In genomic region chr6:145116098-145116672, GRCm38 (mm10) we compare ENCODE assay signal across 10 mouse cellular contexts. TPM values are rescaled to one million over a fixed set of nuclear protein-coding genes. Genes with fewer than 3 reads are reported as not detected.
DNase-seq lines count a peak whose midpoint lies in the region; ATAC-seq and TF ChIP-seq lines count a peak whose summit lies in the region.
"Had no signal": no experiment of that assay in that cellular context is flagged by ENCODE, and none has a peak within 500 bp of the region (broad histone marks: within the 10 kb centered on the region; RNA-seq: fewer than 3 reads in every experiment).

No protein-coding gene starts in this region.

- H3K36me3 ChIP-seq in heart, postnatal 0 days (replicated peaks; ENCODE audit: control insufficient read depth, insufficient read depth, low read length): no peaks in the 10 kb centered on the region
- H3K36me3 ChIP-seq in heart, adult 2 months (ENCODE audit: control insufficient read depth, insufficient read depth, low read length): no peaks in the 10 kb centered on the region
- H3K36me3 ChIP-seq in embryonic facial prominence, embryonic 12.5 days: no peaks in the 10 kb centered on the region
- no peaks in the 10 kb centered on the region for H3K36me3 ChIP-seq in limb, embryonic 12.5 days
- H3K36me3 ChIP-seq in stomach, postnatal 0 days (ENCODE audit: control insufficient read depth, insufficient read depth, low read length): no peaks in the 10 kb centered on the region

- intact Hi-C loops in heart, adult 2 months (cut with DNase I): no loop called here

- peak overlapping the region; percentile 25; the same call in 1 of the 2 replicates for H3K27ac ChIP-seq in heart, postnatal 0 days (ENCODE audit: low read depth)
- H3K27ac ChIP-seq in heart, adult 2 months: no peak overlapping the region
- no peak overlapping the region for H3K27ac ChIP-seq in embryonic facial prominence, embryonic 12.5 days
- peak overlapping the region; percentile 71 for H3K27ac ChIP-seq in limb, embryonic 12.5 days
- 0 out of 2 replicates have a peak overlapping the region, but pooled peaks have one; percentile 8 for H3K27ac ChIP-seq in stomach, postnatal 0 days (replicated peaks)

- H3K4me1 ChIP-seq in heart, postnatal 0 days (ENCODE audit: control insufficient read depth, insufficient read depth): peaks cover 18% of the 10 kb centered on the region
- H3K4me1 ChIP-seq in heart, adult 2 months (ENCODE audit: control insufficient read depth, insufficient read depth, low read length): peaks cover 5% of the 10 kb centered on the region
- H3K4me1 ChIP-seq in embryonic facial prominence, embryonic 12.5 days: peaks cover 13% of the 10 kb centered on the region
- H3K4me1 ChIP-seq in limb, embryonic 12.5 days (replicated peaks): peaks cover 11% of the 10 kb centered on the region
- H3K4me1 ChIP-seq in stomach, postnatal 0 days (replicated peaks; ENCODE audit: control insufficient read depth, insufficient read depth): no peaks in the 10 kb centered on the region; the same call in 1 of the 2 replicates

- DNase-seq in heart, postnatal 0 days (ENCODE audit: low spot score): no peak
- DNase-seq in heart, adult 2 months: no peak
- DNase-seq in stomach, postnatal 0 days (ENCODE audit: low spot score): peak; percentile 31
- DNase-seq in MN1 (ENCODE audit: low spot score): no peak
- DNase-seq in gastrocnemius, adult 8-10 months (ENCODE audit: low spot score in 2 of 2): no peak
- no peak for DNase-seq in gastrocnemius, postnatal 4 days (ENCODE audit: low spot score in 2 of 2)

- WGBS in heart, postnatal 0 days: 46% methylated on average over 4 of the region's 4 CpGs
- WGBS in heart, adult 2 months: 68% methylated on average over 4 of the region's 4 CpGs
- 11% methylated on average over 4 of the region's 4 CpGs for WGBS in embryonic facial prominence, embryonic 12.5 days
- WGBS in limb, embryonic 12.5 days: 8% methylated on average over 4 of the region's 4 CpGs
- 16% methylated on average over 4 of the region's 4 CpGs for WGBS in stomach, postnatal 0 days

- no peak for ATAC-seq in heart, postnatal 0 days (ENCODE audit: insufficient read depth, low read depth)
- no peak for ATAC-seq in embryonic facial prominence, embryonic 12.5 days (ENCODE audit: insufficient number of reproducible peaks, insufficient read depth, low FRiP score, low TSS enrichment)
- no peak; the same call in 1 of the 2 replicates for ATAC-seq in limb, embryonic 12.5 days (ENCODE audit: insufficient number of reproducible peaks, insufficient read depth, low FRiP score, low TSS enrichment, low read depth)
- ATAC-seq in stomach, postnatal 0 days (ENCODE audit: low FRiP score, low TSS enrichment): no peak

- H3K9ac ChIP-seq in heart, postnatal 0 days (replicated peaks; ENCODE audit: low read depth, low read length): no peak overlapping the region
- H3K9ac ChIP-seq in heart, adult 2 months (ENCODE audit: low read depth, low read length): no peak overlapping the region
- no peak overlapping the region for H3K9ac ChIP-seq in embryonic facial prominence, embryonic 12.5 days
- peak overlapping the region; percentile 35; the same call in 1 of the 2 replicates for H3K9ac ChIP-seq in limb, embryonic 12.5 days (replicated peaks)
- H3K9ac ChIP-seq in stomach, postnatal 0 days (ENCODE audit: low read length): no peak overlapping the region

- no peaks in the 10 kb centered on the region for H3K27me3 ChIP-seq in heart, postnatal 0 days (ENCODE audit: control insufficient read depth, insufficient read depth, low read length)
- H3K27me3 ChIP-seq in heart, adult 2 months (ENCODE audit: control insufficient read depth, insufficient read depth, low read length): no peaks in the 10 kb centered on the region
- H3K27me3 ChIP-seq in embryonic facial prominence, embryonic 12.5 days: no peaks in the 10 kb centered on the region
- H3K27me3 ChIP-seq in limb, embryonic 12.5 days: no peaks in the 10 kb centered on the region; the same call in 1 of the 2 replicates
- no peaks in the 10 kb centered on the region for H3K27me3 ChIP-seq in stomach, postnatal 0 days (ENCODE audit: control insufficient read depth, insufficient read depth, low read length)

- H3K4me3 ChIP-seq in heart, postnatal 0 days (ENCODE audit: low read depth, low read length): no peak overlapping the region
- no peak overlapping the region for H3K4me3 ChIP-seq in heart, adult 2 months
- H3K4me3 ChIP-seq in embryonic facial prominence, embryonic 12.5 days: no peak overlapping the region
- no peak overlapping the region for H3K4me3 ChIP-seq in limb, embryonic 12.5 days (replicated peaks)
- H3K4me3 ChIP-seq in stomach, postnatal 0 days (ENCODE audit: low read depth, low read length): no peak overlapping the region
- H3K4me3 ChIP-seq: erythroblast, embryonic 14.5 days had no signal

- H3K4me2 ChIP-seq in heart, postnatal 0 days (ENCODE audit: low read depth, low read length): no peak overlapping the region
- H3K4me2 ChIP-seq in embryonic facial prominence, embryonic 12.5 days (replicated peaks): 0 out of 2 replicates have a peak overlapping the region, but pooled peaks have one; percentile 5
- H3K4me2 ChIP-seq in limb, embryonic 12.5 days: peak overlapping the region; percentile 19; the same call in 1 of the 2 replicates
- no peak overlapping the region for H3K4me2 ChIP-seq in stomach, postnatal 0 days (replicated peaks; ENCODE audit: low read depth)

- no peaks in the 10 kb centered on the region for H3K9me3 ChIP-seq in heart, postnatal 0 days (replicated peaks; ENCODE audit: control insufficient read depth, low read length)
- no peaks in the 10 kb centered on the region for H3K9me3 ChIP-seq in embryonic facial prominence, embryonic 12.5 days
- H3K9me3 ChIP-seq in limb, embryonic 12.5 days: no peaks in the 10 kb centered on the region
- no peaks in the 10 kb centered on the region for H3K9me3 ChIP-seq in stomach, postnatal 0 days (ENCODE audit: control insufficient read depth, low read length)

- no peaks in the 10 kb centered on the region for H3K79me2 ChIP-seq in heart, adult 2 months (replicated peaks; ENCODE audit: control insufficient read depth, insufficient read depth, low read length)

- TF ChIP-seq EP300 in heart, postnatal 0 days (IDR thresholded peaks at IDR 0.05; ENCODE audit: low read depth): no peak
- TF ChIP-seq EP300 in heart, adult 2 months (IDR thresholded peaks at IDR 0.05; ENCODE audit: insufficient read depth, low read depth, low read length): no peak
- no peak for TF ChIP-seq EP300 in stomach, postnatal 0 days (optimal IDR thresholded peaks at IDR 0.05)

- TF ChIP-seq CTCF in heart, postnatal 0 days (IDR thresholded peaks at IDR 0.05; ENCODE audit: low read depth): no peak
- TF ChIP-seq CTCF in heart, adult 2 months (IDR thresholded peaks at IDR 0.05): no peak
- no peak for TF ChIP-seq CTCF in stomach, postnatal 0 days (IDR thresholded peaks at IDR 0.05; ENCODE audit: low read depth)

- no peak for TF ChIP-seq POLR2A in heart, adult 2 months (IDR thresholded peaks at IDR 0.05; ENCODE audit: insufficient read depth, low read depth, low read length)

RNA-seq across cellular contexts. Expression of gene Lrmp, which starts 0.7 kb away (rescaled TPM):
- total RNA-seq in heart, postnatal 0 days (2014; rRNA removed; ENCODE audit: low replicate concordance): 4.2 and 5.7 TPM in 2 replicates
- polyA plus RNA-seq in heart, postnatal 0 days (2015; fragmentation: Nextera tagmentation; extraction: Ambion mirVana): 0.98 and 1.2 TPM in 2 replicates
- total RNA-seq in heart, adult 2 months (2021): 1 to 10 TPM; 1.1 to 1.9 TPM
- polyA plus RNA-seq in heart, adult 2 months (2012; rRNA removed): 2.9 and 4.6 TPM in 2 replicates
- polyA plus RNA-seq in embryonic facial prominence, embryonic 12.5 days (2016; fragmentation: Nextera tagmentation; extraction: Ambion mirVana): 2.1 and 3.0 TPM in 2 replicates
- polyA plus RNA-seq in limb, embryonic 12.5 days (2016; fragmentation: Nextera tagmentation; extraction: Ambion mirVana): 2.3 and 2.4 TPM in 2 replicates
- polyA plus RNA-seq in stomach, postnatal 0 days (2015; fragmentation: Nextera tagmentation; extraction: Ambion mirVana): 15.2 and 17.6 TPM in 2 replicates
- 1 to 10 TPM in 1 of 4 experiments, under 1 TPM in 2, not detected in 1; 0.25 to 1.1 (median 0.34) TPM for total RNA-seq in gastrocnemius, adult 8-10 months (2022)
- total RNA-seq in gastrocnemius, postnatal 4 days (2021): 1 to 10 TPM; 4.1 to 4.6 TPM

RNA-seq across cellular contexts. Expression of gene Bcat1, which starts 40.2 kb away (rescaled TPM):
- total RNA-seq in heart, postnatal 0 days (2014; rRNA removed; ENCODE audit: low replicate concordance): 2.6 and 4.6 TPM in 2 replicates
- polyA plus RNA-seq in heart, postnatal 0 days (2015; fragmentation: Nextera tagmentation; extraction: Ambion mirVana): 0.94 and 1.7 TPM in 2 replicates
- 1 to 10 TPM in 1 of 2 experiments, under 1 TPM in 1; 0.86 to 1.0 TPM for total RNA-seq in heart, adult 2 months (2021)
- 0.37 and 0.73 TPM in 2 replicates for polyA plus RNA-seq in heart, adult 2 months (2012; rRNA removed)
- polyA plus RNA-seq in embryonic facial prominence, embryonic 12.5 days (2016; fragmentation: Nextera tagmentation; extraction: Ambion mirVana): 46.8 and 51.8 TPM in 2 replicates
- 36.9 and 41.7 TPM in 2 replicates for polyA plus RNA-seq in limb, embryonic 12.5 days (2016; fragmentation: Nextera tagmentation; extraction: Ambion mirVana)
- polyA plus RNA-seq in stomach, postnatal 0 days (2015; fragmentation: Nextera tagmentation; extraction: Ambion mirVana): 6.3 and 7.4 TPM in 2 replicates
- total RNA-seq in gastrocnemius, adult 8-10 months (2022): 1 to 10 TPM in 2 of 4 experiments, under 1 TPM in 2; 0.02 to 1.2 (median 0.80) TPM
- 10 to 100 TPM; 18.9 to 23.5 TPM for total RNA-seq in gastrocnemius, postnatal 4 days (2021)
- polyA plus RNA-seq: erythroblast, embryonic 14.5 days; liver, adult 2 months had no signal

Comparison
In these comparisons a context has a peak if more than half of its experiments do, and no peak if none do; other contexts are left out.
1. H3K27ac ChIP-seq: peak in heart, postnatal 0 days (single experiment), limb, embryonic 12.5 days (single experiment) and stomach, postnatal 0 days (single experiment); none in heart, adult 2 months (single experiment) and embryonic facial prominence, embryonic 12.5 days (single experiment).
2. H3K4me2 ChIP-seq: peak in embryonic facial prominence, embryonic 12.5 days (single experiment) and limb, embryonic 12.5 days (single experiment); none in heart, postnatal 0 days (single experiment) and stomach, postnatal 0 days (single experiment).